Mouse (Mus musculus) embryo, embryonic 10 days (tissue): ENCODE measurements around the gene Palld.
A peak's percentile ranks its signal among the peaks of the same experiment; 100 is the strongest.

Experiments
- DNase-seq: peaks from one replicate; pipeline ENCODE4 v3.0.0-alpha.2; 2015; ENCODE audit warnings: low spot score

Palld gene

GRCm38 (mm10) chr8:61773595-61774088 is 128.8 kb downstream of the Palld start:
- DNase-seq: no peak

GRCm38 (mm10) chr8:61771328-61771727 is 131.2 kb downstream of the Palld start:
- DNase-seq: no peak

- DNase-seq: peak; percentile 54
Observed at GRCm38 (mm10) chr8:61769340-61769879, 133.1 kb downstream of the Palld start.

GRCm38 (mm10) chr8:61760190-61760578 is 142.3 kb downstream of the Palld start:
- DNase-seq: no peak

GRCm38 (mm10) chr8:61759327-61760189 is 142.9 kb downstream of the Palld start:
- peak; percentile 76 for DNase-seq

- DNase-seq: peak; percentile 60
Observed at GRCm38 (mm10) chr8:61758686-61759326, 143.7 kb downstream of the Palld start.

GRCm38 (mm10) chr8:61756971-61757965 is 145.2 kb downstream of the Palld start:
- peak; percentile 52 for DNase-seq

- no peak for DNase-seq
Observed at GRCm38 (mm10) chr8:61755186-61755585, 147.3 kb downstream of the Palld start.

- DNase-seq: no peak
Observed at GRCm38 (mm10) chr8:61747070-61747469, 155.4 kb downstream of the Palld start.

GRCm38 (mm10) chr8:61745181-61745980 is 157.1 kb downstream of the Palld start:
- peak; percentile 49 for DNase-seq

- DNase-seq: no peak
Observed at GRCm38 (mm10) chr8:61743764-61744562, 158.5 kb downstream of the Palld start.

GRCm38 (mm10) chr8:61737465-61737864 is 165.0 kb downstream of the Palld start:
- no peak for DNase-seq

GRCm38 (mm10) chr8:61736739-61737243 is 165.7 kb downstream of the Palld start:
- no peak for DNase-seq

GRCm38 (mm10) chr8:61736117-61736516 is 166.4 kb downstream of the Palld start:
- DNase-seq: peak; percentile 41

GRCm38 (mm10) chr8:61734164-61734563 is 168.3 kb downstream of the Palld start:
- DNase-seq: no peak

- DNase-seq: no peak
Observed at GRCm38 (mm10) chr8:61732184-61732583, 170.3 kb downstream of the Palld start.

- no peak for DNase-seq
Observed at GRCm38 (mm10) chr8:61731306-61732088, 171.0 kb downstream of the Palld start.

GRCm38 (mm10) chr8:61730669-61731068 is 171.8 kb downstream of the Palld start:
- DNase-seq: no peak
